Mouse (Mus musculus) megakaryocyte progenitor cell, adult 5-6 weeks (primary cell): ENCODE data around the gene Suox. TPM values are rescaled to one million over a fixed set of nuclear protein-coding genes. Genes with fewer than 3 reads are reported as not detected.
"Not testable (repeated sequence)": the region's sequence is repeated elsewhere in the genome, so short reads cannot be mapped to it uniquely, and the experiment has no call there.

ENCODE experiments used
- ATAC-seq: replicated peaks from 2 replicates; pipeline ENCODE4 v1.8.0; 2016; ENCODE audit warnings: mild to moderate bottlenecking, moderate TSS enrichment, inconsistent platforms; ENCODE audit not compliant: poor library complexity
- total RNA-seq, 2 experiments: library from RNA; stranded (forward) in 1 of 2; stranded (reverse) in 1 of 2; fragments of 157-497, 149-512 nt in 1 of 2; fragments of 200-1000 nt in 1 of 2; gene quantifications; 2 replicates each; pipeline versions ENCODE4 v1.2.3 to v1.2.4; 2015 to 2017

Suox gene
- 2.0 and 2.2 TPM in 2 replicates for total RNA-seq (2015)
- total RNA-seq (2017): 4.8 and 5.6 TPM in 2 replicates

DNA sequence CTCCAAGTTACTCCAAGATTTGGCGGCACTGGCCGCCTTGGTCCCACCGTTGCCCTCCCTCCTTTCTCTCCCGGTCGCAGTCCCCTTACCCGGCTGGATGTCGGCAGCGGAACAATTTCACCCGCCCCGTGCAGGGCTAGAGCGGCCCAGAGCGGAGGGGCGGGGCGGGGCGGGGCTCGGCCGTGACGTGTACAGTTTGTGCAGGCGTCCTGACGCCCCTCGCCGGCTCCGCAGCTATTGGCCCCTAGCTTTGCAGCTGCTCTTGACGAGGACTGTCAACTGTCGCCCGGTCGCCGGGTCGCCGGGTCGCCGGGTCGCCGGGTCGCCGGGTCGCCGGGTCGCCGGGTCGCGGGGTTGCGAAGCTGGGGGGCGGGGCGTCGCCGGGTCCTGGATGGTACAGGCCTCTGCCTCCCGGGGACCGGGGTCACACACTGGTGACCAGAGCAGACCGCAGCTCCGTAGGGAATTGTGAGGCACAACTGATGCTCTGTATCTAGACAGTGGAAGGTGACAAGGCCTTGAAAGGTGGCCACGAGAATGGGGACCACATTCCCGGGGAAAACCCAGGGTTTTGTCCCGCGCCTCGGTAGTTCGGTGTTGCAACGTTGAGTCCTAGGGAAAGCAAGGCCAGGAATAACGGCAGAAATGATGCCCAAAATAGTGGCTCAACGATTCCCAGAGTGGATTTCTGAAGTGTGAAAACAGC lies at the start of gene Suox:
Suox (minus strand) TSS at position 311 of the 706 bp plus-strand sequence.
- peak; percentile 78 for ATAC-seq

DNA sequence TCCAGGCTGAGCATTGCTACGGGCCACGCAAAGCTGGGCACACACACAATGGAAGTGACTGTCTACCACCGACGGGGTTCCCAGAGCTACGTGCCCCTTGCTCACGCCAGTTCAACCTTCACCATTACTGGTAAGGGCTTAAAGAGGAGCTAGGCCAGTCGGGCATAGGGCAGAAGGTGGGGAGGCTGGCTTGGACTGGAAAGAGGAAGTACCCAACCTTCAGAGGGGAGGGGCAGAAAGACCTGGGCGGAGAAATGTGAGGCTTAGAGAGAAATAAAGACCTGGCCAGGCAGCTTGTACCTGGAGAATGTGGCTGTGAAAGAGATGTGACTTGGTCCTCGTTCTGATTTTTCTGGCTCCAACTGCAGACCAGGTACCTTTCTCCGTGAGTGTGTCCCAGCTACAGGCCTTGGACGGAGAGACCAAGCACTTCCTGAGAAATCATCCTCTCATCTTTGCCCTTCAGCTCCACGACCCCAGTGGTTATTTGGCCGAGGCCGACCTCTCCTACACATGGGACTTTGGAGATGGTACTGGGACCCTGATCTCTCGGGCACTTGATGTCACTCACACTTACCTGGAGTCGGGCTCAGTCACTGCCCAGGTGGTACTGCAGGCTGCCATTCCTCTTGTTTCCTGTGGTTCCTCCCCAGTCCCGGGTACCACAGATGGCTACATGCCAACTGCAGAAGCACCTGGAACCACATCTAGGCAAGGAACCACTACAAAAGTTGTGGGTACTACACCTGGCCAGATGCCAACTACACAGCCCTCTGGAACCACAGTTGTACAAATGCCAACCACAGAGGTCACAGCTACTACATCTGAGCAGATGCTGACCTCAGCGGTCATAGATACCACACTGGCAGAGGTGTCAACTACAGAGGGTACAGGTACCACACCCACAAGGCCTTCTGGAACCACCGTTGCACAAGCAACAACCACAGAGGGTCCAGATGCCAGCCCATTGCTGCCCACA lies 42.0 kb upstream of the Suox start:
- peak; percentile 92 for ATAC-seq

DNA sequence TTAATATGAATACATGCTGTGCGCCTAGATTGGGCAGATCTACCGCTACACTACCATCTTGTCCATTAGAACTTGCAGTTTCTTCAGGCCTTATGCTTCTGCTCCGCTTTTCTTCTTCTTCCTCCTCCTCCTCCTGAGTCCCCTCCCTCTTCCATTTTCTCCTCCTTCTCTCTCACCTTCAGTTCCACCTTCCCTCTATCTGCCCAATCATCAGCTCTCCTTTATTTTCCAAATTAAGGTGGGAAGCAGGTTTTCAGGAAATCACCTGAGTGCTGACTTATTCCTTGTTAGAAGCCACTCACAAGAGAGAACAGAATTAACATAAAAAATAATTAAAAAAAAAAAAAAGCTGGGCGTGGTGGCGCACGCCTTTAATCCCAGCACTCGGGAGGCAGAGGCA lies 37.4 kb upstream of the Suox start:
- not testable (repeated sequence) for ATAC-seq

DNA sequence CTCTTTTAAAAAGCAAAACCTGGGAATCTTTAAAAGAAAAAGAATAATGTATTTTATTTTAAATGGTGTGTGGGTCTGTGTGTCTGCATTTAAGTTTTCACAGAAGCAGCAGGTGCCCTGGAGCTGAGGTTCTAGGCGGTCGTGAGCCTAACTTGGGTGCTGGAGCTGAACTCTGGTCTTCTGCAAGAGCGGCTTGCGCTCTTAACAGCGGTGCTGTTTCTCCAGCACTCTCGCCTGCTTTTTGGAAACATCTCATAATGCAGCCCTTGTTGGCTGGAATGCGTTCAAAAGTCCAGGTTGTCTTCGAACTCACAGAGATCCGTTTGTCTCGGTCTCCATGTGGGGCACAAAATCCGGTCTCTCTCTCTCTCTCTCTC lies 31.4 kb upstream of the Suox start:
- peak; percentile 9 for ATAC-seq

DNA sequence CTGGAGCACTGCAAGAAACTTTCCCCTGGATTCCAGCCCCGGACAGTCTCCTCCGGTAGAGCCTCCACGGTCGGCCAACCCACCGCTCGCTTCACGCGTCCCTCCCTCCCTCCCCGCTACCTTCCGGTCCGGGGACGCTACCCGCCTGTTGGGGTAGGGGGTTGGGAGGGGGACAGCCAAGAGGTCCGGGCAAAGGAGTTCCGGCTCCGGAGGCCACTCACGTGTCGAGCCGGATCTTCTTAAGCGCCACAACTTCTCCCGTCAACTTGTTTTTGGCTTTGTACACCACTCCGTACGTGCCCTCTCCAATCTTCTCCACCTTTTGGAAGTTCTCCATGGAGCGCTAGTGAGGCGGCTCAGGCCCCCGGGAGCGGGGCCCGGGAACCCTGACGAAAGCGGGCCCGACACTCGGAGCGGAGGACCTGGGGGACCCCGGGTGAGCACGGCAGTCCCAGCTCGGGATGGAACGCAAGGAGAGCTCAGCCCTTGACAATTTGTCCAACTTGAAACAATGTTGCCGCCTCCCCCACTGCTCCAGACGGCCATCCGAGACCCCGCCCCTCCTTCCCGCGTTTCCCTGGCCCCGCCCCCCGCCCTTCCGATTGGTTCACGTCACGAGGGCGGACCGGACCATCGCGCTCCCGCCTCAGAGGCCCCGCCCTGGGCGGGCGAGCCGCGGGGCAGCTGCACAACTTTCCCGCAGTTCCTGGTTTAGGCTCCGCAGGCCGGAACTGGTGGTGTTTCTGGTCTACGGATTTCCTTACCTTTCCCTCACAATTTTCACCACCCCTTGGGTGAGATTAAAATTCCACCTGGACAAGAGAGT lies 30.8 kb upstream of the Suox start, which contains the start of gene Cdk2:
Cdk2 (minus strand) TSS at position 541 of the 826 bp plus-strand sequence.
- ATAC-seq: peak; percentile 88

DNA sequence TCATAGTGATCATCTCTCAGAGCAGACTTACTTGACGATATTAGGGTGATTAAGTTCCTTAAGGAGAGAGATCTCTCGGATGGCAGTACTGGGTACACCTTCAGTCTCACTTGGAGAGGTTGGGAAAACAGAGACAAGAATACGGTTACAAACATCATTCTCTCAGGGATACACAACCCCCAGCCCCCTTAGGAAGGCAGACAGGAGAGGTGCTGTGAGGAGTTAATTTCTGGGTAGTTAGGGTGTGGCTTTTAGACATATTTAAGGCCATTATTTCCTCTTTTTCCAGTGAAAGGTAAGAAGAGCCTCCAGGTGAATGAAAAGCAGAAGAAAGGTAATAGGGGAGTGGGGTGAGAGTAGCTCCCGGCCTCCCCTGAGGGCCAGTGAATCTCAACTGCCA lies 30.0 kb upstream of the Suox start, which contains the start of gene Pmel:
Pmel (plus strand) TSS at position 301 of the 400 bp plus-strand sequence.
- no peak for ATAC-seq

DNA sequence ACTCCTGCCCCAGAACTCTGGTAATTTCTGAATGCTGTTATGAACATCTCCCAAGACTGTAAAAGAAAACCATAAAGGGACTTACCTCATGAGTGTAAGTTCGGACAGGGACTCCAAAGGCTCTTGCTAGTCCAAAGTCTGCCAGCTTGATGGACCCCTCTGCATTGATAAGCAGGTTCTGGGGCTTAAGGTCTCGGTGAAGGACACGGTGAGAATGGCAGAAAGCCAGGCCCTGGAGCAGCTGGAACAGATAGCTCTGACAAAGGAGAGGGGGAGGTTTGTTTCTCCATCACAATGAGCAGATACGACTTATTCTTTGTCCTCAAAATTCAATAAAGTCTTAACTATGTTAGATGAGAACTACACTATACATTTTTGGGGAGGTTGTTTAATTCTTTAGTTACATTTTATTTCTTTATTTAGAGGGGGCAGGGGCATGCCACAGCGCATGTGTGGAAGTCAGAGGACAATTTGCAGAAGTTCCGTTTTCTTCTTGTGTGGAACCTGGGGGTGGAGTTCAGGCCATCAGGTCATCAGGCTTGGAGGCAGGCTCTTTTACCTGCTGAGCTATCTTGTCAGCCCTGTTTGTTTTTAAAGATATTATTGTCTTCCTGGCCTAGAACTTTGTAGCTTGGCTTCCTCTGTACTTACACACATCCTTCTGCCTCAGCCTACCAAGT lies 28.6 kb upstream of the Suox start:
- ATAC-seq: no peak

DNA sequence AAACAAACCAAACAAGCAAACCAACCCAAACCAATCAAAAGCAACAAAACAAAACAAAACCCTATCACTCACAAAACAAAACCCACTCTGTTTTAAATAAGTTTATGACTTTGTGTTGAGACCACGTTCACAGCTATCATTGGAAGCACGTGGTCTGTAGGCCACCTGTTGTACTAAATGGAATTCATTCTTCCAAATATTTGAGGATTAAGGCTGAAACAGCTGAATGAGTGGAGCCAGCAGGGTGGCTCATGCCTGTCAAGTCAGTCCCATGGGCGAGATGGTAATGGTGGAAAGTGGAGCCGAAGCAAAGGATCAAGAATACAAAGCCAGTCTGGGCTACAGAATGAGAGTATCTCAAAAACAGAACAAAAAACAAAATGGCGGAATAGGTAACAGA lies 26.8 kb upstream of the Suox start:
- ATAC-seq: no peak

DNA sequence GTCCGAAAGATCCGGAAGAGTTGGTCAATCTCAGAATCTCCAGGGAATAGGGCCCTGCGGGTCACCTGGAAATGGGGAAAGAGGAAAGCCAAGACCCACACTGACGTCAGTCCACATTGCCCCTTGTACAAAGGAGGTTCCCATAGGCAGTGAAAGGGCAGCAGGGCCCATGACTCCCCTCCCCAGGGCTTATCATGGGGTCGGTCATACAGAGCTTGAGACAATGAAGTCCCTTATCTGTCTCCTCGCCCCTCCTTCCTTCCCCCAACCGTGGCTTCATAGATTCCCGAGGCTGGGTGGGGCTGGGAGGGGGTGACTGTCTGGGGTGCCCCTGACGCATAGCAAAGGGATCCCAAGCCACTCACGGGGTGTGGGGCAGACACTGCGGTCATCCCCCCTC lies 25.7 kb upstream of the Suox start:
- ATAC-seq: no peak

DNA sequence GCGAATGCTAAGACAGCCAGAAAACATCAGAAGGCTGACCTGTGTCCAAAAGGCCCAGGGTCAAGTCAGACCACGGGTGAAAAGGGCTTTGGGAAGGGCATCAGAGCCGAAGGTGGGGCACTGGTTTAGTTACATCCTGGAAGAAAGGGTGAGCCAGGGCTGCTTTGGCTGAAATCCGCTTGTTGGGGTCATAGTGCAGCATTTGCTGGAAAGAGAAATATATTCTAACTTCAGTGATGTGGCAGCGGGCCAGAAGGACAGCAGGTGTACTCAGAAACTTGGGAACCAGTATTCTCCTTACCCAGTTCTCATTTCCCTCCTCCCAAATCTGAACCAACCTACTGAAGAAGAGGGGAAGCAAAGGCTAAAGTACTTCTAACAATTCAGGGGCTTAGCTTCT lies 25.1 kb upstream of the Suox start:
- ATAC-seq: no peak

DNA sequence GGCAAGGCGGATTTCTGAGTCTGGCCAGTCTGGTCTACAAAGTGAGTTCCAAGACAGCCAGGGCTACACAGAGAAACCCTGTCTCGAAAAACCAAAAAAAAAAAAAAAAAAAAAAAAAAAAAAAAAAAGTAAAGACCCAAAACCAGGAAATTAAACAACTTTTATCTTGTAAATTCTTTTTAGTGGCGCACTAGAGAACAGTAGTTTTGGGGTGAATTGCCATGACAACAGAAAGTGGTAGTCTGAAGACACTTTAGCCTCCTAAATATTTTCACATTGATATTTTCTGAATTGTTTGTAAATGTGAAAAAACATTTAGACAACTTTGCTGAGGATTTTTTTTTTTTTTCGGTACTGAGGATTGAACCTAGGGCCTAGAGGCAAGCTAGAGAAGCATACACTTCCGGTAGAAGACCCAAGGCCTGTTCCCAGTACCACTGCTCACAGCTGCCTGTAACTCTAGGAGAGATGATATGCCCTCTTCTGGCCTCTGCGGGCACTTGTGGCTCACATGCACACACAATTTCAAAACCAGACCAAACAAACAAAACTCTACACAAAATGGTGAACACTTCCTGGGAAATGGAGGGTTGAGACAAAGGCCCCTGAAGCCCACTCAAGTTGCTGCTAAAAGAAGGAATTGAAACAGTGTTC lies 23.3 kb upstream of the Suox start:
- ATAC-seq: no peak

DNA sequence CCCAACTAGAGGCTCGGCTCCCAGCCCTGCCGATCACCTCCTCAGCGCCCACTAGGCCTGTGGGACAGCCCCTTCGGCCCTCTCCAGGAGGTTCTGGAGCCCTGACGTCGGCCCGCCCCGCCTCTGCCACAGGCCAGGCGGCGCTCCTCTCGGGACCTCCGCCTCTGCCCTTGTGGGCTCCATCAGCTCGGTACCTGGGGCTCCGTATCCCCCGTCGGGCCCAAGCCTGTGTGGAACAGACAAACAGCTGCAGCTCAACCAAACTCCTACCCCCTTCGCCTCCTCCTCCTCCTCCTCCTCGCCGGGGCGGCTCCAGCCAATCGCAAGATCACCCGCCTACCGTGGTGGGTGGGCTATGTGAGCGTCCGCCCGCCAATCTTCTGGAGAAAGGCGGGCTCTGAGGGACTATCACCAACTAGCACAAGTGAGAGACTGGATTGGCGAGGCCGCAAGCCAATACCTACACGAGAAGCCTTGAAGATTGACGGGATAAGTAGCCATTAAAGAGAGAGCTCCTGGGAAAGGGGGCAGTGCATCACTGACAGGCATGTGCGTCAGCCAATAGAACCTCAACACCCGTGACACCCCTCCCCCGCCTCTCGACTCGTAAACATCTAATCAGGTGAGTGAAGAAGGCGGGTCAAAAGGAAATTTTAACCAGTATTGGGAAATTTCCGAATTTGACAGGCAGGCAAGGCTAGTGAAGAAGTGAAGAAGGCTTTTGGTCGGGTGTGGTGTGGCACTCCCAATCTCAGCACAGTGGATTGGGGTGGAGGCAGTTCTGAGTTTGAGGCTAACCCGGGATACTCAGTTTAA lies 22.3 kb upstream of the Suox start, which contains the start of gene Rab5b:
Rab5b (minus strand) TSS at position 273 of the 816 bp plus-strand sequence.
- ATAC-seq: peak; percentile 87

DNA sequence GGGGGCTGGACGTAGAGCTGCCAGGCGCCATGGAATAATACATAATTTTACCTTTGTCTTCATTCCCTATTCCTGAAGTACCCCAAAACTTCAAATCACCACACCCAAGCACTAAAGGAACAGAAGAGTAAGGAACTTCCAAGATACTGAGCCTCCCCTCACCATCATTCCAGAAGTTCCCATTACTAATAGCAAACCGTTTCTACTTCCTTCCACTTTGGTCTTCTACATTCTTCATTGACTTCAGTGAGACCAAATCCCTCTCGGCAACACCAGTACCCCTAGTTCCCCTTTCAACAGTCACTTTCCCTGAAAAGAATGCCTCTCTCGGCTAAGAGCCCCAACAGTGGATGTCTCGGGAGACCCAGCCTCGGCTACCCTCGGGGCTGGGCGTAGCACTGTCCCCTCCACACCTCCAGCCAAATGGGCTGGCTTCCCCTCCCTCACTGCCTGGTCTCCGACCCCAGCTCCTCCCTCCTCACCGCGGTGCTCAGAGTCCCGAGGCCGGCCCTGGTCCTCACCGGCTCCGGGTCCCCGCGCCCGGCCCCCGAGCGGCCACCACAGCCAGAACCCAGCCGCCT lies 21.6 kb upstream of the Suox start:
- ATAC-seq: no peak

DNA sequence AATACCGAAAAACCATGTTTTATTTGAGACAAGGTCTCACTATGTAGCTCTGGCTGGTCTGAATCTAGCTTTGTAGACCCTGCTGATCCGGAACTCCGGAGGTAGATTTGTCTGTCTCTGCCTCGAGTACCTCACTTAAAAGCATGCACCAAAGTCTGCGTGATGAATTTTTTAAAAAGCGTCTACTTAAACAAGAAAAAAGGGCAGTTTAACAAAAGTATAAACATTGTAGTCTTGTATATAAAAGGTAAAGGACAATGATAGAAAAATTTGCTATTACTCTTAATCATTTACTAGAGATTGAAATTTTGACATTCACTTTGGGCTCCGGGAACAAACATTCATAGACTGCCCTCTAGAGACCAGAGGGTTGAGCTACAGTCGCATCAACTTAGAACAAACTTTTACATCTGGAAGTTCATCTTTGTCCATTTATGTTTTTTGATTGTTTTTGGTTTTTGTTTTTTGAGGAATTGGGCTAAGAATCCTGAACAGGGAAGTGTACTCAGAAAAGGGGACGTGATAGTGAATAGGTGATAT lies 666 bp upstream of the Suox start:
- ATAC-seq: peak; percentile 65

DNA sequence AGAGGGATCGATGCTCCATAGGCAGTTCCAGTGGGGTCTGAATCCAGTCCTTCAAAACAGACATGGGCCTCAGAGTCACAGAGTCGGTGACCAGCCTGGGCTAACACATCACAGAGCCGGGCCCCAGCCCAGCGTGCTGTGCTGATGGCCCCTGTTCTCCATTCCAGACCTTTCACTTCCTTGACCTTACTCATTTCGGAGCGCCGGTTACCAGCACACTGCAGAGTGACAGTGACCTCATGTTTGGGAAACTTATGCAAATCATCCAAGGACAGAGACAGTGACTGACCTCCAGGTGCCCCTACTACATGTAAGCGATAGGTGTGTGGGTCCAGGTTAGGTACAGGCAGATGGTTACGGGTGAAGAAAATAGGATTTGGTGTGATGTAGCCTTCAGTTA lies 2.7 kb downstream of the Suox start:
- ATAC-seq: no peak

DNA sequence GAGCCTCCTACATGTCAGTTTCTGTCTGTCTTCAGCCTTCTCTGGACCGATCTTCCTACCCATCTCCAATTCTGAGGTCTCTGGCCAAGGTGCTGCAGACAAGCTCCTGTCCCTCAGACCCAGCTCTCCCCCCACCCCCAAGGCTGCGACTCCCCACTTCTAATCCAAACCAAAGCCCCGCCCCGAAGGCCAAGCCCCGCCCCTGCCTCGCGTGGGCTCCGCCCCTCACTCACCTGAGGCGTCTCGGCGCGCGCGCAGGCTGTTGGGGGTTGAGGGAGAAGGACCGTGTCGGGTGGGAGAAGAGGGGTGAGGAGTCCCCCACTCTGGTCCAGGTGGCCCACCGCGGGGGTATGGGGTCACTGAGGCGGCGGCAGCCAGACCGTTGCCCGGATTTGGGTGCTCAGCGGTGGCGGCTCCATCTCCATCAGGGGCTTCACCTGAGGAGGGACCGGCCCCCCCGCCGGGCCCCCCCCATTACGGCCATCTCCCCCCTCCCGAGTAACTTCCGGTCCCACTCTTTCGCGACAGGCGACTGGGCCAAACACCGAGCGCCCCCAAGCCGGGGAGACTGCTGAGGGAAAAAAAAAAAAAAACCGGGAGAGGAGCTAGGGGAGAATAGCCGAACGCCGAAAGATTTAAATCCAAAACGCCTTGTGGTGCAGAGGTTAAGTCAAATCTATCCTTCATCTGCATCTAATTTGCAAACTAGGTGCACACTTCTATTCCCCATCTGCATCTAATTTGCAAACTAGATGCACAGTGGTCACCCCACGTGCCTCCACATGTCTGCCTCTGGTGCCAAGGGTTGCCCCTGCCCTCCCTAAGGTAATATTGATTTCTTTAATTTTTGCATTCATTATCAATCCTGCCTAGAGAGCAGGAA lies 4.8 kb downstream of the Suox start:
- 0 out of 2 replicates have a peak, but pooled peaks have one; percentile 11 for ATAC-seq

DNA sequence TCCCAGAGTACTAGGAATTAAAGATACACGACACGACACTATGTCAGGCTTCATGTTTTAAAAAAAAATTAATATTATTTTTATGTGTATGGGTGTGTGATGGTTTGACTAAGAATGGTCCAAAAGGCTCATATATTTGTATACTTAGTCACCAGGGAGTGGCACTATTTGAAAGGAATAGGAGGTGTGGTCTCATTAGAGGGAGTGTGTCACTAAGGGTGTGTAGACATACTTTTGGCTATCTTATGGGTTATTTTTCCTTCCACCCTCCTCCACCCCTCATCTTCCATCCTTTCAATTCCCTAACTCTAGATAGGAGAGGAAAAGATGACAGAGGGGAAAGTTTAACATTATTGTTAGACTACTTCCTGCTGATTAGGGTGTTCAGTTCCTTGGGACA lies 8.1 kb downstream of the Suox start:
- ATAC-seq: no peak
